Mouse (Mus musculus) forebrain, embryonic 11.5 days (tissue): ENCODE data around the gene Efs. TPM values are rescaled to one million over a fixed set of nuclear protein-coding genes. Genes with fewer than 3 reads are reported as not detected.

Source experiments
- ATAC-seq: fragments of 200-750 bp; cut with Nextera tagmentation; replicated peaks from 2 replicates; pipeline ENCODE4 v1.8.0; 2017; ENCODE audit warnings: moderate TSS enrichment; ENCODE audit not compliant: low FRiP score
- DNase-seq: peaks from one replicate; pipeline ENCODE4 v3.0.0-alpha.2; 2017; ENCODE audit warnings: low spot score
- H3K27ac ChIP-seq: fragments of 300-500 bp; sonication (generic); 2 replicates; pipeline ENCODE4 v1.5.1; 2014; ENCODE audit warnings: low read depth, low read length
- H3K27me3 ChIP-seq: fragments of 300-500 bp; sonication (generic); 2 replicates; pipeline ENCODE4 v1.6.1; 2014; ENCODE audit warnings: mild to moderate bottlenecking, low read length, mixed read lengths; ENCODE audit not compliant: control insufficient read depth, insufficient read depth
- H3K36me3 ChIP-seq: fragments of 300-500 bp; sonication (generic); 2 replicates; pipeline ENCODE4 v1.6.1; 2014; ENCODE audit warnings: mild to moderate bottlenecking, low read length, moderate library complexity, mixed read lengths; ENCODE audit not compliant: control insufficient read depth, insufficient read depth
- H3K4me1 ChIP-seq: fragments of 300-500 bp; sonication (generic); replicated peaks from 2 replicates; pipeline ENCODE4 v1.6.1; 2014; ENCODE audit warnings: low read length, mixed read lengths; ENCODE audit not compliant: control insufficient read depth, insufficient read depth
- H3K4me2 ChIP-seq: fragments of 300-500 bp; sonication (generic); 2 replicates; pipeline ENCODE4 v1.6.1; 2014; ENCODE audit warnings: low read depth, mild to moderate bottlenecking, low read length, moderate library complexity, mixed read lengths; ENCODE audit not compliant: severe bottlenecking
- H3K4me3 ChIP-seq: fragments of 300-500 bp; sonication (generic); 2 replicates; pipeline ENCODE4 v1.5.1; 2014; ENCODE audit warnings: low read depth, low read length
- H3K9ac ChIP-seq: fragments of 300-500 bp; sonication (generic); 2 replicates; pipeline ENCODE4 v1.6.1; 2014; ENCODE audit warnings: low read length
- H3K9me3 ChIP-seq: fragments of 300-500 bp; sonication (generic); 2 replicates; pipeline ENCODE4 v1.6.1; 2016; ENCODE audit warnings: low read length, mixed read lengths; ENCODE audit not compliant: control insufficient read depth
- WGBS: fragments of 180-500 bp; shearing (Covaris S2); extraction: QIAGEN DNeasy Blood & Tissue Kit; methylation state at CpG from one replicate; pipeline ENCODE4 v1.1.7; 2014; 5-methylcytosine and 5-hydroxymethylcytosine counted together
- microRNA counts: library from miRNA; unstranded; fragments of <30 nt; microRNA quantifications from one replicate; lab custom pipeline; 2015
- microRNA-seq: library from miRNA; unstranded; fragments of <30 nt; microRNA quantifications from one replicate; pipeline ENCODE4, GENCODE M21; 2016; ENCODE audit not compliant: insufficient number of aligned reads
- polyA plus RNA-seq: library from polyadenylated mRNA; unstranded; fragments of >200 nt; fragmentation: Nextera tagmentation; extraction: Ambion mirVana; gene quantifications from 2 replicates; pipeline ENCODE4 v1.2.1, GENCODE M21; 2014

Efs gene
- polyA plus RNA-seq, 1 experiment from 2014 or later: 39.4 TPM

DNA sequence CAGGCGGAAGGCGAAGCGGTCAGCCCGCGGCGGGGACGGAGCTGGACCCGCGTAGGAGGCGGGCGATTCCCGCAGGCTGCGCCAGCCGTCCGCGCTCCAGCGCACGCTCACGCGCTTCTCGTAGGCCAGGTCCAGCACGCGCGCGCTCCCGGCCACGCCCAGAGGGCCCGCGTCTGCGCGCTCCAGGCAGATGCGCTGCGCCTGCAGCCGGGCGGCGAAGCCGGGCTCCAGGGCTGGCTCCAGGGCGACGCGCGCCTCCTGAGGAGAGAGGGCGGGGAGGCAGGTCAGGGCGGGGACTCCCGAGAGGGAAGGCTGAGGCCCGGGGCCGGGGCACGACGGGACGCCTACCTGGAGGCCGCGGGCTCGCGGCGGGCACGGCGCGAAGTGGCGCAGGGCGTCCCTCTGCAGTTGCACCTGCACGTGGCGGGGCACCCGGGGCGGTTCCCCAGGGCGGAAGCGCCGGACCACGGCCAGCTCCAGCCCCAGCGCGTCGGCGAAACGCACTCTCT is 49.3 kb downstream of the Efs start:
- H3K4me3 ChIP-seq: peak overlapping the region; percentile 69
- 0% methylated on average over 60 of the region's 72 CpGs for WGBS
- H3K9ac ChIP-seq: peak overlapping the region; percentile 88
- H3K4me2 ChIP-seq: peak overlapping the region; percentile 98
- H3K27ac ChIP-seq: peak overlapping the region; percentile 50; the same call in 1 of the 2 replicates
- H3K27me3 ChIP-seq: peaks cover 2% of the 10 kb centered on the region; the same call in 1 of the 2 replicates
- ATAC-seq (peak; percentile 90), DNase-seq (peak; percentile 94)
- H3K4me1 ChIP-seq: peaks cover 5% of the 10 kb centered on the region
- no peaks in the 10 kb centered on the region for H3K36me3 ChIP-seq
- H3K9me3 ChIP-seq: no peaks in the 10 kb centered on the region

DNA sequence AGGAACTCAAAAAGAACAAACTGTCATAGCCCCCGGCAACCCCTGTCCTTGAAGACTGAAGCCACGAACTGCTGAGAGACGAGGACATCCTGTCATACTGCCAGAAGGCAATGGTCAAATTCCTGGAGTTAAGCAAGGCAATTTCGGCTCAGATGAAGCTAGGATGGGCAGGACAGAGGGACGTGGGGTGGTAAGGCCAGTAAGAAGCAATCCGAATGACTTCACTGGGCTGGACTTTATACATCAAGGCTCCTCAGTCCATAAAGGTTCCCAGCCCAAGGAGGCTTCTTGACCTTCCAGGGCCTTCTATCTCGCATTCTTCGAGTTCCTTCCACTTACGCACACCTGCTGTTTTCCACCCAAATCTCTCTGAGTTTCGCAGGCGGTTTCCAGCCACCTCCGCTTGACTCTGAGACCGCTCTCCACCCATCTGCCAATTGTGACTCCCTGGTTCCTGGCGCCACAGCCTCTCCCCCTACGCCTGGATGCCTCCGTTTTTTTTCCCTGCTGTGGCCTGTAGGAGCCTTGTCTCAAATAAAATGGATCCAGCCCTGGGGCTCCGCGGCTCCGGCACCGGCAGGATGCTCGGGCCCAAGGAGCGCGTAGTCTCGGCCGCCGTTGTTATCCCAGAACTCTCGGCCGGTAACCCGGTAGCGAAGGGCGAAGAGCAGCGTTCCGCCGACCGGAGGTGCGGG is 49.9 kb downstream of the Efs start:
- ATAC-seq: peak; percentile 55
- WGBS: 3% methylated on average over 36 of the region's 36 CpGs
- peak overlapping the region; percentile 98 for H3K4me2 ChIP-seq
- DNase-seq: no peak
- peak overlapping the region; percentile 88 for H3K9ac ChIP-seq
- no peaks in the 10 kb centered on the region for H3K9me3 ChIP-seq
- H3K27ac ChIP-seq: 0 out of 2 replicates have a peak overlapping the region, but pooled peaks have one; percentile 50
- H3K4me3 ChIP-seq: peak overlapping the region; percentile 69
- H3K27me3 ChIP-seq: peaks cover 2% of the 10 kb centered on the region; the same call in 1 of the 2 replicates
- H3K36me3 ChIP-seq: no peaks in the 10 kb centered on the region
- H3K4me1 ChIP-seq: peaks cover 5% of the 10 kb centered on the region

DNA sequence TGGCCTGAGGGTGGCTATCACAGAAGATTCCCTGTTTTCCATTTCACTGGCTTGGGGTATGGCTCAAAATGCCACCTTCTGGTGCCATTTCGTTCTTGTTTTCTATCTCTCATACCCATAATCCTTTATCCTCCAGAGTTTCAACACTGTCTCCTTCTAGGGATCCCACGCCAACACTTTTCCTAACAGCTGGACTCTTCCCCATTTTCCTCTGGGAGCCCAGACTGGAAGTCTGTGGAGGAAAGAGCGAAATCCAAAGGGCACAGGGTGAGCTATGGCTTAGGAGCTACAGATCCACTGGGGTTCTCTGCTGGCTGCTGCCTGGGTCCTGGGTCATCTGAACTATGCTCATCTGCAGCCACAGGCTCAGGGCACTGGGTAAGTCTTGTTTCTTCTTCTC is 51.8 kb downstream of the Efs start:
- no peaks in the 10 kb centered on the region for H3K9me3 ChIP-seq
- ATAC-seq (no peak), DNase-seq (no peak)
- H3K4me3 ChIP-seq: no peak overlapping the region
- no peaks in the 10 kb centered on the region for H3K36me3 ChIP-seq
- no peak overlapping the region for H3K4me2 ChIP-seq
- no peak overlapping the region for H3K27ac ChIP-seq
- peaks cover 2% of the 10 kb centered on the region; the same call in 1 of the 2 replicates for H3K27me3 ChIP-seq
- H3K4me1 ChIP-seq: peaks cover 5% of the 10 kb centered on the region
- WGBS: 98% methylated on average over 3 of the region's 3 CpGs
- H3K9ac ChIP-seq: no peak overlapping the region

DNA sequence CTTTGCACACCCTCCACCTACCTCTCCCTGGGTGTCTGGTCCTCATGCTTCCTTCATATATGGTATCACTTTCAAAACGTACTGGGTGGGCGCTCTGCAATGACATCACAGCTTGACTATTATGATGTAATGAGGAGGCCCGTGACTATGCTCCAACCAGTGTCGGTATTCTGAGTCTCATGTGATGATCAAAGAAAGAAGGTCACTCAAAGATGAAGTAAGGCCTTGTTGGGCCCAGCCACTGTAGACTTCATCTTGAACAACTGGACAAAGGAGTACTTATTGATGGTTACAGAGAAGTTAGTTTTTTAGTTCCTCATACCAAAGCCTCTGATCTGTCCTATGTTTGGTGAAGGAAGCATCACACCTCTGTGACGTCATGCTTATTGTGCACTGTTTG is 55.1 kb downstream of the Efs start, which contains the start of gene Homez:
Gene Homez, minus strand, starts transcription at position 101 of the 400 bp plus-strand sequence.
- 91% methylated on average over 5 of the region's 5 CpGs for WGBS
- Histone ChIP-seq H3K4me1 (peaks cover 3% of the 10 kb centered on the region; the same call in 1 of the 2 replicates), H3K4me3 (no peak within 1 kb of the TSS), H3K9me3 (no peaks in the 10 kb centered on the region), H3K4me2 (no peak within 1 kb of the TSS), H3K27ac (no peak within 1 kb of the TSS), H3K9ac (no peak within 1 kb of the TSS), H3K27me3 (no peaks in the 10 kb centered on the region), H3K36me3 (no peaks in the 10 kb centered on the region)
- ATAC-seq: no peak
- no peak for DNase-seq

GRCm38 (mm10) chr14:54868026-54868425 is 57.9 kb downstream of the Efs start:
- no peaks in the 10 kb centered on the region for H3K27me3 ChIP-seq
- no peaks in the 10 kb centered on the region; the same call in 1 of the 2 replicates for H3K4me1 ChIP-seq
- no peaks in the 10 kb centered on the region for H3K9me3 ChIP-seq
- H3K36me3 ChIP-seq: no peaks in the 10 kb centered on the region
- no peak overlapping the region for H3K4me3 ChIP-seq
- no peak overlapping the region for H3K27ac ChIP-seq
- no peak for ATAC-seq
- DNase-seq: no peak
- no peak overlapping the region for H3K9ac ChIP-seq
- WGBS: 88% methylated on average over 4 of the region's 4 CpGs
- no peak overlapping the region for H3K4me2 ChIP-seq

- H3K36me3 ChIP-seq: no peaks in the 10 kb centered on the region
- ATAC-seq: no peak
- H3K9me3 ChIP-seq: no peaks in the 10 kb centered on the region
- peak; percentile 68 for DNase-seq
- H3K9ac ChIP-seq: no peak overlapping the region
- no peak overlapping the region for H3K27ac ChIP-seq
- no peaks in the 10 kb centered on the region; the same call in 1 of the 2 replicates for H3K4me1 ChIP-seq
- WGBS: 54% methylated on average over 5 of the region's 5 CpGs
- H3K4me2 ChIP-seq: no peak overlapping the region
- H3K27me3 ChIP-seq: no peaks in the 10 kb centered on the region
- H3K4me3 ChIP-seq: no peak overlapping the region
These were observed 59.0 kb downstream of the Efs start for GRCm38 (mm10) chr14:54866936-54867335.

MicroRNA genes within 50 kb of the gene (microRNA counts, 519-probe panel; counts per million panel counts)
- microRNA mmu-miR-208a (lab: Ali Mortazavi, UCI): 31.2 counts per million
- 31.2 counts per million for microRNA mmu-miR-208b (lab: Ali Mortazavi, UCI)

Small RNAs within 50 kb of the gene (microRNA-seq; reads per million reads assigned to microRNA genes)
- gene Mir208a (42.9 reads per million, percentile 25 among the genes with 10 or more reads in this experiment), gene Mir208b (206 reads per million, percentile 44 among the genes with 10 or more reads in this experiment)

Other genes starting within 250 kb of the Efs start
- gene 1700123O20Rik, start 239.9 kb downstream of the Efs start, polyA plus RNA-seq: 89.9 and 94.4 TPM in 2 replicates
- 150 and 160 TPM in 2 replicates for gene Acin1, start 239.2 kb downstream of the Efs start, polyA plus RNA-seq
- 0.17 and 0.23 TPM in 2 replicates for gene Gm29776, start 227.3 kb downstream of the Efs start, polyA plus RNA-seq
- not detected in 2 replicates for gene Cebpe, start 214.0 kb downstream of the Efs start, polyA plus RNA-seq
- 1.5 and 2.1 TPM in 2 replicates for gene Slc7a8, start 144.2 kb downstream of the Efs start, polyA plus RNA-seq
- gene Rnf212b, start 112.0 kb downstream of the Efs start, polyA plus RNA-seq: not detected in 2 replicates
- gene Homez, start 55.2 kb downstream of the Efs start, polyA plus RNA-seq: 15.7 and 16.1 TPM in 2 replicates
- 0.69 and 1.4 TPM in 2 replicates for gene Ppp1r3e, start 48.6 kb downstream of the Efs start, polyA plus RNA-seq
- gene Bcl2l2, start 42.7 kb downstream of the Efs start, polyA plus RNA-seq: 3.1 and 3.2 TPM in 2 replicates
- not detected in 2 replicates for gene Gm20521, start 42.7 kb downstream of the Efs start, polyA plus RNA-seq
- 182 and 221 TPM in 2 replicates for gene Pabpn1, start 33.6 kb downstream of the Efs start, polyA plus RNA-seq
- gene Slc22a17, start 13.0 kb downstream of the Efs start, polyA plus RNA-seq: 44.4 and 51.8 TPM in 2 replicates
- gene Il25, start 6.6 kb upstream of the Efs start, polyA plus RNA-seq: not detected in 2 replicates
- 0.69 TPM in 1 of 2 replicates, not detected in the other for gene Cmtm5, start 10.1 kb upstream of the Efs start, polyA plus RNA-seq
- gene Myh6, start 40.8 kb upstream of the Efs start, polyA plus RNA-seq: 0.32 TPM in 1 of 2 replicates, not detected in the other
- gene Gm17428, start 50.8 kb upstream of the Efs start, polyA plus RNA-seq: not detected in 2 replicates
- gene Myh7, start 68.5 kb upstream of the Efs start, polyA plus RNA-seq: 0.11 and 0.52 TPM in 2 replicates
- gene Ngdn, start 89.3 kb upstream of the Efs start, polyA plus RNA-seq: 94.1 and 95.8 TPM in 2 replicates
- gene Zfhx2, start 166.2 kb upstream of the Efs start, polyA plus RNA-seq: 15.9 TPM in 2 replicates
- 28.6 and 31.1 TPM in 2 replicates for gene Thtpa, start 168.7 kb upstream of the Efs start, polyA plus RNA-seq
- gene Ap1g2, start 180.5 kb upstream of the Efs start, polyA plus RNA-seq: 13.9 and 14.8 TPM in 2 replicates
- gene Jph4, start 190.8 kb upstream of the Efs start, polyA plus RNA-seq: 2.9 and 3.7 TPM in 2 replicates